Mouse (Mus musculus): ENCODE measurements around the gene Slc46a2.

Gene Slc46a2

DNA sequence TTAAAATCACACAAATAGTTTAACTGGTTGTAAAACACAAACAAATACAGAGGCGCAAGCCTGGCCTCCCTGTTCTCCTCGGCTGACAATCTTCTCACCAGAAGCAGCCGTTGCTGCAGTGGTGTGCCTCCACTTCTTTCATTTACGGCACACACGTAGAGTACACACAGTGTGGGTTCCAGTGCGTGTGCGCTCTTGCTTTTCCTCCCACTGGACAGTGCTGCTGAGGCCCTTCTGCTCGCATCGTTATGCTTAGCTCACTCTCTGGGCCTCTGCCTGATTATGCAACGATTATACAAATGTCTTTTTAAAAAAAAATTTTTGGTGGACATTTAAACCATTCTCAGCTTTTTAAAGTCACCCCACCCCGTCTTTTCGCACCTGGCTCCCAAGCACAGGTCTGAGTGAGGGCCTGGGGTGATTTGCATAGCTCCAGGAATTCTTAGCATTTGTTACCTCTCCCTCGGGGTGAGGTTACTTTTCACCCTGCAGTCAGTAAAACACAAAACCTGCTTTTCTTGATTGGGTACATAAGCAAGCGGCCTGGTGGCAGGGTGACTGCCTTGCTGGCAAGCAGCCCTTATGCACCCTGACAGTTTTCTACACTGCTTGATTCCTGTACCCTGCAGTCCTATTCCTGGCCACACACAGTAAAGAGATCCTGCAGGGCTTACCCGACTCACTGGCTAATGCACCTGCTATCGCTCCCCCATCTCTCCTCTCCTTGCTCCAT lies 55.0 kb downstream of the Slc46a2 start:
- DNase-seq (ENCODE audit: low spot score) = no peak

Data from MN1 (cell line).